Mouse (Mus musculus) MEL (cell line): Measurements from ENCODE around the gene Pld1.

ENCODE experiments used
- CTCF ChIP-seq, 3 experiments: IDR thresholded peaks in 2 of 3; conservative IDR thresholded peaks in 1 of 3; 2 replicates each; pipeline ENCODE4 v1.5.1; 2011 to 2012; ENCODE audit warnings: low read length in 3 of 3, low read depth in 2 of 3, mild to moderate bottlenecking in 2 of 3, improper control_type of control experiment in 1 of 3, inconsistent platforms in 1 of 3, mixed read lengths in 1 of 3, moderate library complexity in 1 of 3; ENCODE audit not compliant: control insufficient read depth in 1 of 3, insufficient read depth in 1 of 3, poor library complexity in 1 of 3, severe bottlenecking in 1 of 3
- E2F4 ChIP-seq: IDR thresholded peaks from 2 replicates; pipeline ENCODE4 v1.6.1; 2011; ENCODE audit warnings: low read depth, low read length, improper control_type of control experiment, borderline replicate concordance
- EP300 ChIP-seq, 2 experiments: IDR thresholded peaks; 2 replicates each; pipeline ENCODE4 v1.6.1; 2011; ENCODE audit warnings: improper control_type of control experiment in 2 of 2, low read length in 2 of 2, low read depth in 1 of 2, mild to moderate bottlenecking in 1 of 2
- MEF2A ChIP-seq: IDR thresholded peaks from 2 replicates; pipeline ENCODE4 v1.6.1; 2014; ENCODE audit warnings: low read depth, mild to moderate bottlenecking, inconsistent platforms, low read length, improper control_type of control experiment; ENCODE audit not compliant: poor library complexity, insufficient replicate concordance, severe bottlenecking; ENCODE audit errors: extremely low read depth
- POLR2A ChIP-seq, 2 experiments: IDR thresholded peaks; 2 replicates each; pipeline ENCODE4 v1.6.1; 2011 to 2012; ENCODE audit warnings: low read length in 2 of 2, mild to moderate bottlenecking in 2 of 2, control low read depth in 1 of 2, improper control_type of control experiment in 1 of 2, low read depth in 1 of 2, moderate library complexity in 1 of 2; ENCODE audit not compliant: control insufficient read depth in 1 of 2, insufficient read depth in 1 of 2, poor library complexity in 1 of 2
- TCF12 ChIP-seq: IDR thresholded peaks from 2 replicates; pipeline ENCODE4 v1.6.1; 2014; ENCODE audit warnings: low read depth, mild to moderate bottlenecking, inconsistent platforms, low read length, improper control_type of control experiment, moderate library complexity
- UBTF ChIP-seq: IDR thresholded peaks from 2 replicates; pipeline ENCODE4 v1.6.1; 2012; ENCODE audit warnings: low read depth, mild to moderate bottlenecking, inconsistent platforms, low read length, improper control_type of control experiment, moderate library complexity, borderline replicate concordance; ENCODE audit not compliant: insufficient read depth

DNA sequence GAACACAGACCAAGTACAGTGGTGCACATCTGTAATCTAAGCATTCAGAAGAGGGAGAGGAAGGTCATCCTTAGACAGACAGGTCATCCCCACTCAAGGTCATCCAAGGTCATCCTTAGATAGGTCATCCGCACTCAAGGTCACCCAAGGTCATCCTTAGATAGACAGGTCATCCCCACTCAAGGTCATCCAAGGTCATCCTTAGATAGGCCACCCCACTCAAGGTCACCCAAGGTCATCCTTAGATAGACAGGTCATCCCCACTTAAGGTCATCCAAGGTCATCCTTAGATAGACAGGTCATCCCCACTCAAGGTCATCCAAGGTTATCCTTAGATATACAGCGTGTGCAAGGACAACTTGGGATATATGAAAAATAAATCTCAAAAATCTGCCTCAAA lies 175.4 kb downstream of the Pld1 start:
- TF ChIP-seq EP300 (IDR thresholded peaks at IDR 0.05; ENCODE audit: low read depth in 1 of 2, low read length in 2 of 2) (no peak), TCF12 (no peak), POLR2A (IDR thresholded peaks at IDR 0.05; ENCODE audit: control insufficient read depth in 1 of 2, insufficient read depth in 1 of 2, low read depth in 1 of 2, low read length in 2 of 2, poor library complexity in 1 of 2) (no peak), CTCF (IDR thresholded peaks at IDR 0.05 in 2 of 3, conservative IDR thresholded peaks at IDR 0.05 in 1 of 3; ENCODE audit: control insufficient read depth in 1 of 3, insufficient read depth in 1 of 3, low read depth in 2 of 3, low read length in 3 of 3, poor library complexity in 1 of 3, severe bottlenecking in 1 of 3) (no peak), UBTF (no peak), MEF2A (no peak), E2F4 (no peak)
